Mouse (Mus musculus): ENCODE measurements around the gene Irgq.
A peak's percentile ranks its signal among the peaks of the same experiment; 100 is the strongest.

The Irgq gene

GRCm38 (mm10) chr7:24546634-24547389, 16.3 kb downstream of the Irgq start:
- peak; percentile 99 for DNase-seq (ENCODE audit: low read depth, low spot score)

- DNase-seq (ENCODE audit: low read depth, low spot score): no peak
Measured at GRCm38 (mm10) chr7:24547534-24548036, 17.1 kb downstream of the Irgq start.

GRCm38 (mm10) chr7:24551985-24552759, 21.7 kb downstream of the Irgq start:
- no peak for DNase-seq (ENCODE audit: low read depth, low spot score)

- DNase-seq (ENCODE audit: low read depth, low spot score): no peak
Measured at GRCm38 (mm10) chr7:24555786-24556185, 25.3 kb downstream of the Irgq start.

- DNase-seq (ENCODE audit: low read depth, low spot score): no peak
Measured at GRCm38 (mm10) chr7:24561450-24561849, 31.0 kb downstream of the Irgq start.

GRCm38 (mm10) chr7:24563191-24563836, 32.8 kb downstream of the Irgq start:
- no peak for DNase-seq (ENCODE audit: low read depth, low spot score)

- no peak for DNase-seq (ENCODE audit: low read depth, low spot score)
Measured at GRCm38 (mm10) chr7:24563837-24564206, 33.3 kb downstream of the Irgq start.

- DNase-seq (ENCODE audit: low read depth, low spot score): peak; percentile 39
Measured at GRCm38 (mm10) chr7:24564607-24565265, 34.2 kb downstream of the Irgq start.

GRCm38 (mm10) chr7:24565627-24566026, 35.1 kb downstream of the Irgq start:
- no peak for DNase-seq (ENCODE audit: low read depth, low spot score)

GRCm38 (mm10) chr7:24566206-24566605, 35.7 kb downstream of the Irgq start:
- DNase-seq (ENCODE audit: low read depth, low spot score): no peak

- no peak for DNase-seq (ENCODE audit: low read depth, low spot score)
Measured at GRCm38 (mm10) chr7:24568512-24568911, 38.0 kb downstream of the Irgq start.

- no peak for DNase-seq (ENCODE audit: low read depth, low spot score)
Measured at GRCm38 (mm10) chr7:24571071-24571470, 40.6 kb downstream of the Irgq start.

- DNase-seq (ENCODE audit: low read depth, low spot score): no peak
Measured at GRCm38 (mm10) chr7:24572455-24572854, 42.0 kb downstream of the Irgq start.

- DNase-seq (ENCODE audit: low read depth, low spot score): no peak
Measured at GRCm38 (mm10) chr7:24574224-24574796, 43.8 kb downstream of the Irgq start.

GRCm38 (mm10) chr7:24577811-24578210, 47.3 kb downstream of the Irgq start:
- DNase-seq (ENCODE audit: low read depth, low spot score): no peak

GRCm38 (mm10) chr7:24584876-24585275, 54.4 kb downstream of the Irgq start:
- no peak for DNase-seq (ENCODE audit: low read depth, low spot score)

GRCm38 (mm10) chr7:24585995-24586394, 55.5 kb downstream of the Irgq start:
- DNase-seq (ENCODE audit: low read depth, low spot score): no peak

GRCm38 (mm10) chr7:24586828-24587227, 56.3 kb downstream of the Irgq start:
- no peak for DNase-seq (ENCODE audit: low read depth, low spot score)

- DNase-seq (ENCODE audit: low read depth, low spot score): peak; percentile 34
Measured at GRCm38 (mm10) chr7:24587330-24588105, 57.0 kb downstream of the Irgq start, which contains the start of the genes Ethe1 and Zfp575. Ethe1 (plus strand) TSS chr7:24587543. Zfp575 (minus strand) TSS chr7:24587641.

All from skeletal muscle tissue, adult 2 months (tissue).